Mouse (Mus musculus) right cerebral cortex, postnatal 14 days (tissue): ENCODE results near the gene Suv39h1.
"Not testable (repeated sequence)": the region's sequence is repeated elsewhere in the genome, so short reads cannot be mapped to it uniquely, and the experiment has no call there.

Experiments
- DNase-seq: peaks from one replicate; pipeline ENCODE4 v3.0.0; 2022

Suv39h1 gene

GRCm38 (mm10) chrX:8074430-8075014 lies at the start of gene Suv39h1:
TSS of gene Suv39h1 (minus strand) at chrX:8074760.
- DNase-seq, result peak; percentile 87

GRCm38 (mm10) chrX:8123821-8124470 lies 49.4 kb upstream of the Suv39h1 start:
- DNase-seq, result no peak

DNA sequence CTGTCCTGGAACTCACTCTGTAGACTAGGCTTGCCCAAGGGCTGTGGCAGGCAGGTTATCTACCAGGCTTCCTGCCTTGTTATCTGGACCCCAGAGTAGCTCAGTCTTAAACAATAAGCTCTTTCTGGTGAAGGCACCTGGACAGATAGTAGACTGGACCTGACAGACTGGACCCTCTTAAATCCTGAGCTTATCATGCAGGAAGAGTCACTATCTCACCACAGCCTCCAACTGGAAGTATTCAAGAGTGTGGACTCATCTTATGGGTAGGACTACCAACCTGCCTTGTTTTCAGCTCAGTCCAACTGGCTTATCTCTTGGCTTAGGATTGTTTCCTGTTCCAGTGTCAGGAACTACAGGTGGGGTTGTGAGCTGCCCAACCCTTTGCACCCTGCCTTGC lies 42.7 kb upstream of the Suv39h1 start:
- DNase-seq, result no peak

- no peak for DNase-seq
Measured at GRCm38 (mm10) chrX:8115275-8115674, 40.7 kb upstream of the Suv39h1 start.

DNA sequence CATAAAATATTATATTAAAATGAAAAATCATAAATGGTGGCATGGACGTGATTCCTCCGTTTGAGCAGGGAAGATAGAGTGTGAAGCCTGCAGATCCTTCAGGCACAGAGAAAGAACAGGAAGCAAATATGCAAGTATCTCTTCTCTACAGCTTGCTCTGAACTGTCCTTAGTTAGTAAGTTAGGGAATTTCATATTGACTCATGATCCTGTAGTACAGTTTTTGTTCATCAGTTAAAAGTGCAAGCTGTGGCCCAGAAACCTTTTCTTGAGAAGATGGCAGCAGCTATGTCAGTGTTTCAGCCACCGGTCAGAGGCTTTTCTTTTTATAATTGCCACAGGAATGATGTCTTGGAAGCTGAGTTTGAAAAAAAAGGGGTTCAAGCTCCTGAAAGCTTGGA lies 30.5 kb upstream of the Suv39h1 start:
- no peak for DNase-seq

DNA sequence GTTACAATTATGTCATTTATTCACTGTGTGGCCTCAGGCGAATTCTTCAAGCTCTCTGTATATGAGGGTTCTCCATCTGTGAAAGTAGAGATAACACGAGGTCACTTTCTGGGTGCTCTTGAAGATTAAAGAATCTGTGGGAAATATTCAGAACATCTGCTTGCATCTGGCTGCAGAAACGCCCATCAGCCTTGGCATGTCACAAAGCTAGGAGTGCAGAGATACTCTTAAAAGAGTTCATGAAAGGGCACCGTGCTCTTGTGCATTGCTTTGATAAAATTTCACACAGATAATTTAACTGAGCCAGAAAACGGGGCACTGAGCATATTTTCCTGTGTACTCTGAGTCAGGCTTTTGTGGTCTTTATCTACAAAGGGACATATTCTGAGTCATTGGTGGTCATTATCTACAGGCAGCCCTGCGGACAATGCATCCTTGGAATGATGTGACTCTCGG lies 27.7 kb upstream of the Suv39h1 start:
- no peak for DNase-seq

- peak; percentile 47 for DNase-seq
Measured at GRCm38 (mm10) chrX:8101017-8101416, 26.5 kb upstream of the Suv39h1 start.

- no peak for DNase-seq
Measured at GRCm38 (mm10) chrX:8099435-8099834, 24.9 kb upstream of the Suv39h1 start.

GRCm38 (mm10) chrX:8096787-8097242 lies 22.3 kb upstream of the Suv39h1 start:
- DNase-seq, result peak; percentile 92

DNA sequence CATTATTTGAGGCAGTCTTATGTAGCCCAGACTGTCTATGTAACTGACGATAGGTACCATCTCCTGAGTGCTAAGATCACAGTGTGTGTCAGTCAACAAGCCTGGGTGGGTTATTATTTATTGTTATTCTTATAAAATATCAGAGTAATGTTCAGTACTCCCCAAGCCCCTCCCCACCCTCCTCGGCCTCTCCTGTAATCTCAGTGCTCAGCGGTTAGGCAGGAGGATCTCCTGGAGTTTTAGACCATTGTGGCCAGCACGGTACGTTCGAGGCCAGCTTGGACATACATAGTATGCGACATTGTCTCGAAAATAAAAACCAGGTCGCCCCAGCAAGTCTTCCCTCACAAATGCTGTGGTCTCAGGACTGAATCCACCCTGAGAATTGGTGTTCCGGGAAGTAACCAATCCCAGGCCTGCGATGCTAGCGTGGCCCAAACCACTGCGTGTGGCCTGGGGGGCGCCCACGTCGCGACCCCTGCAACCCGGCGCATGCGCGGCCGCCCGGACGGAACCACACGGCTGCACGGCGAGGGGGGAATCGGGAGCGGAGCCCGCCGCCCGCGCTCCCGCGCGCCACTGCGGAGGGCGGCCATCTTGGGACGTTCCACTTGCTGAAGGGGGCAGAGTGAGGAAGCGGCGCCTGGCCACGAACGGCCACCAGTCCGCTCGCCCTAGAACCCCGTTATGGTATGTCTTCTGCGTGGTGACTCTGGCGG lies 21.7 kb upstream of the Suv39h1 start:
- DNase-seq, result peak; percentile 74

DNA sequence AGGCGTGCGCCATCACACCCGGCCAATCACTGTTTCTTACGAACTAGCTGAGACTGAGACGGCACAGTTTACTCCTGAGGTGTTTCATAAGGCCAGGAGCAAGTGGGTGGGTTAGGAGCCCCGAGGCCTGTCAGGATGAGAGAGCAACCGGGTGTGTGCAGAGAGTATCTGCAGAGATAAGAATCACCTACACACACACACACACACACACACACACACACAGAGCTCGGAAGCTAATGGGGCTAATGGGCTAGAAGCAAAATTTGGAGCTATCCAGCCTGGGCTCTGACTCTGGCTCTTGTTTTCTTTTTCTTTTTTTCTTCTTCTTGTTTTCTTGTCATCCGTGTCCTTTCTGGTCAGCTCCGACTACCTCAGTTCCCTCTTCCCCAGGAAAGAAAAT lies 21.0 kb upstream of the Suv39h1 start:
- no peak for DNase-seq

- DNase-seq, result not testable (repeated sequence)
Measured at GRCm38 (mm10) chrX:8090954-8091347, 16.4 kb upstream of the Suv39h1 start.

DNA sequence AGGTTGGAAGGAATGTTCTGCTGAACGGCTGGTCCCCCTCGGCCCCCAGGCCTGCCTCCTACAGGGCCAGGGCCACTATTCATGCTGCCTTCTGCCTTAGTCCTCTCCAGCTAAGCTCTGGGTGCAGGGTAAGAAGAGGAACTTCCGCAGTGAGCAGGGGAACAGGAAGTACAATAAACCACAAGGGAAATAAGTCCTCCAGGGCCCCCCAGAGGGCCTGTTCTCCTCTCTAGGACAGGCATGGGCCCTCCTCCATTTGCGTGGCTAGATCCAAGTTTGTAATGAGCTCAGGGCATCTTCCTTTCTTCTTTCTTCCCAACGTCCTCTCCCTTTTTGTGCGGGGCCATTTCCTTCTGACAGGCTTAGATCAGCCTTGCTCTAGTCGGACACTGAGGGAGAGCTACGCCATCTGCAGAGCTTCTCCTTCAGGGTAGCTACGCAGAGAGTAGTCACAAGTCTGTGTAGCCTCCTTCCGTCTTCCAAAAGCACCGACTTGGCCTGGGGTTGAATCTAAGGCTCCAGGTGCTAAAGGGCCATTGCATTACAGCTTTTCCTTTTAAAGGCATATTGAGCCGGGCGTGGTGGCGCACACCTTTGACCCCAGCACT lies 15.9 kb upstream of the Suv39h1 start, which contains the start of gene Was:
Gene Was, minus strand, starts transcription at position 153 of the 608 bp plus-strand sequence.
- DNase-seq, result no peak

GRCm38 (mm10) chrX:8089746-8090145 lies 15.2 kb upstream of the Suv39h1 start:
- DNase-seq, result no peak

- no peak for DNase-seq
Measured at GRCm38 (mm10) chrX:8085611-8086010, 11.1 kb upstream of the Suv39h1 start.

- DNase-seq, result no peak
Measured at GRCm38 (mm10) chrX:8084771-8085259, 10.3 kb upstream of the Suv39h1 start.

- no peak for DNase-seq
Measured at GRCm38 (mm10) chrX:8075104-8075503, 544 bp upstream of the Suv39h1 start.

DNA sequence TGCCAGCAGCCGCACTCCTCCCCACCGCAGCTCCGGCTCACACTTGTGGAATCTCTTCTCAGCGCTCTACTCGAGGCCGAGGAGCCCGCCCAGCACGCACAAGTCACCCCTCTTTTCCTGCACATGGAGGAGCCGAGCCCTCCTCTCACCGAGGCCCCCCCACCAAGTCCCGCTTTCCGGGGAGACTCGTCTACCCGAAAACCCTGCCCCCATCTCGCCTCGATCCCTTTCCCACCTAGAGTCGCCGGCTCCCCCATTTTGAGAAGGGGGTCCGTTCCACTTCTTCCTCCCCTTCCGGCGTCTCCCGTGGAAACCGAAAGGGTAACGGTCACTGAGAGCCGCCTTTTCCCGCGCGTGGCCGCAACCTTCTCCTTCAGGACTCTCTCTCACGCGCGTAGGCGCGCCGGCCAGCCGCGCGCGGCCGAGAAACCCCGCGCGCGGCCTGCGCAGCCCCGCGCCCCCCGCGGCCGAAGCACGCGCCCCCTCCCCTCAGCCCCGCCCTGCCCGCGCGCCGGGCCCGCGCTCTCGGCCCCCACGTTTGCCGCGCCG lies 605 bp downstream of the Suv39h1 start:
- DNase-seq, result peak; percentile 25

DNA sequence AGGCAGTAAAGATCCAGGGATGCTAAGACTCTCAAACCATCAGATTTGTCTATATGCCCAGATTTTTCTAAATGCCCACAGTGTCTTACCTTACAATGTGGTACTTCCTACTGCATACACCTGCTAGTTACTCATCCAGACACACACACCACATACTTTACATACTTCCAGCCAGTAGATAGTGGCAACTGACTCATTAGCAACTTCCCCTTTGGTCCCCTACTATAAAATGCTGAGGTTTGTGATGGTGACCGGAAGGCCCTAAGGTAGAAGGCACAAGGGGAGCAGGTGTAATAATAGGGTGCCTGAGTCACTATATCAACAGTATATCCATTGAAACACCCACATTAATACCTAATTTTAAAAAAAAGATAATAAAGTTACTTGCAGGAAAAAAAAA lies 5.4 kb downstream of the Suv39h1 start:
- no peak for DNase-seq

DNA sequence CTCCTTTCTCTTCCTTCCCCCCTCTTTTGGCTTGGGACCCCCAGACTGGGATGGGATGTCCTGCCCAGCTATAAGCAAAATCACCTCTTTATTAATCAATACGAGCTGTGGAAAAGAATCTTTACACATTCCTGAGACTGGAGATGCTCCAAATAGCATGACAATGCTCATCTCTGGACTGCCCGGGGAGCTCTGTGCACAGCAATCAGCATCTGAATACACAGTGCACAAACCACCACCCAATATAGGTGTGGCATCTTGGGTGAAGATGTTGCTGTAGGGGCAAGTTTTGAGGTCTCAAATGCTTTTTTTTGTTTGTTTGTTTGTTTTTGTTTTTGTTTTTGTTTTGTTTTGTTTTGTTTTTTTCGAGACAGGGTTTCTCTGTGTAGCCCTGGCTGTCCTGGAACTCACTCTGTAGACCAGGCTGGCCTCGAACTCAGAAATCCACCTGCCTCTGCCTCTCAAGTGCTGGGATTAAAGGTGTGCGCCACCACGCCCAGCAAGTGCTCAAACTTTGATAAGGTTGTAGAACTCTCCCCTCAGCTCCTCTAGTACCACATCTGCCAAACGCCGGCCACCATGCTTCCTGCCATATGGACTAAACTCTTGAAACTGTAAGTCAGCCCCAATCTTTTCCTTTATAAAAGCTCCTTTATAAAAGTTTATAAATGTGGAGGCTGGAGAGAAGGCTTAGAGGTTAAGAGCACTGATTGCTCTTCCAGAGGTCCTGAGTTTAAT lies 23.3 kb downstream of the Suv39h1 start:
- not testable (repeated sequence) for DNase-seq

GRCm38 (mm10) chrX:8033009-8033408 lies 41.6 kb downstream of the Suv39h1 start:
- DNase-seq, result no peak

DNA sequence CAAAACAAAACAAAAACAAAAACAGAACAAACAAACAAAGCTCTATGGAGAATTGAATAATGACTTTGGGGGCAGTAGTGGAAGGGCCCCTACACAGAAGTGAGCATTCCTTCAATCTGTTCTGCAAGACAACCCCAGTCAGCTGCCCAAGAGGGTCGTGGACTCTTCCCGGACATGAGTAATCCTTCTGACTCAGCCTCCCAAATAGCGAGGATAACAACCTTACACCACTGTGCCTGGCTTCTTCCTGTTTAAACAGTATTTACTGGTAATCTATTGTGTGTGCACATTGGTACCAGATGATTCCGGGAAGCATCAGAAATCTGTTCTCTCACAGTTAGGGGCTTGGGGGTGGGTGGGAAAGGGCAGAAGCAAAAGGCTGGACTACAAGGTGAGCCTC lies 47.7 kb downstream of the Suv39h1 start:
- DNase-seq, result no peak
